Mouse (Mus musculus) WW6 (cell line): Measurements from ENCODE around the gene Lta.
A peak's percentile ranks its signal among the peaks of the same experiment; 100 is the strongest.
"Not testable (repeated sequence)": the region's sequence is repeated elsewhere in the genome, so short reads cannot be mapped to it uniquely, and the experiment has no call there.

Experiments
- DNase-seq: peaks from one replicate; pipeline ENCODE4 v3.0.0-alpha.2; 2013; ENCODE audit warnings: low read depth, low spot score

Gene Lta

DNA sequence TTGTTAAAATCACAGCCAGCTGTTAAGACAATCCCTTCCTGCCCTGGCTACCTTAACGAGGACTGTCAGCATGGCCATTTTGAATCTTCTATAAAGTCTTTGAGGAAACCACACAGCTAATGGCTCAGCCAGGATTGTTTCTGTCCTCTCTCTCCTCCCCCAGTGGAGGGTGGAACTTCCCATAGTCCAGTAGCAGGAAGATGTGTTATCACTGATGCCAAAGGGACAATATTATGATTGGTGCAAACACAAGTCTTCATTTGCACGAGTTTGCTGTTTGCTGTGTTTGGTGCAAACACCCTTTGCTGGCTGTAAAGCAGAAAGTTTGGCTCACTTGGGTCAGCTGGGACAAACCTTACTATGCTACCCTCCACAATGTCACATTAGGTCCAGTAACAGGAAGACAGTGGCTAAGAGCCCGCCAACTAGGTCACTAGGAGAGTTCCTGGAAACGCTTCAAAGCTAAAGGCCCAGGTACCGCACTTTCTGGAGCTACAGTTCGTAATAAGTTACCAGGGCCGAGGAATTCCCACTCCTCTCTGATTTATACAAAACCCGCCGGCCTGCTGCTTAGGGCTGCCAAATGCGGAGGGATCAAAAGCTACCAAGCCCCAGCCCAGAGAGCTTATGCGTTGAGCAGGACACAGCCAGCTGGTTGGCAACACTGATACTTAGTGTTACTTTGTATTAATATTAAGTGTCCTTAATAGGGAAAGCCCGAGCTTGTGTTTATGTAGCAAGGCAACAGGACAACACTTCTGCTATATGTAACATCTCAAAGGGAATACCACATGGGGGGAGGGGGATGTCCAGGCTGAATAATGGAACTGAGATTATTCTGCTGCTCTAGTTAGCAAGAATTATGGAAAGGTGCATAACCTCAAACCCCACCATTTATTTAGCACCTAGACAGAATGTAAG lies 35.5 kb upstream of the Lta start:
- no peak for DNase-seq

- DNase-seq, result no peak
These were observed 34.5 kb upstream of the Lta start for GRCm38 (mm10) chr17:35239700-35240099.

DNA sequence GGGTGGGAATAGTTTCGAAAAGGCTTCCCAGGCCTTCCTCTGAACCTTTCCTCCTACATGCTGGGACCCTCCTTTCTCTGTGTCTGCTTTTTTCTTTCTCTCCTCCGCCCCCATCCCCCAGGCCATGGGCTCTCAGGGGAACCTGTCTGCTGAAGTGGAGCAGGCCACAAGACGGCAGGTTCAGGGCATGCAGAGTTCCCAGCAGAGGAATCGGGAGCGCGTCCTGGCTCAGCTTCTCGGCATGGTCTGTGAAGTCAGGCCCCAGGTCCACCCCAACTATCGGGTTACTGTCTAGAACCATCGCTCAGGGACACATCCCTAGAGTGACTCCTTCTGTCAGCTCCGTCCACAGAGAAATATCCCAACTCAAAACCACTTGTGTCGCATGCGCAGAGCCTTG lies 32.4 kb upstream of the Lta start:
- DNase-seq, result no peak

GRCm38 (mm10) chr17:35236996-35237395 lies 31.8 kb upstream of the Lta start:
- no peak for DNase-seq

DNA sequence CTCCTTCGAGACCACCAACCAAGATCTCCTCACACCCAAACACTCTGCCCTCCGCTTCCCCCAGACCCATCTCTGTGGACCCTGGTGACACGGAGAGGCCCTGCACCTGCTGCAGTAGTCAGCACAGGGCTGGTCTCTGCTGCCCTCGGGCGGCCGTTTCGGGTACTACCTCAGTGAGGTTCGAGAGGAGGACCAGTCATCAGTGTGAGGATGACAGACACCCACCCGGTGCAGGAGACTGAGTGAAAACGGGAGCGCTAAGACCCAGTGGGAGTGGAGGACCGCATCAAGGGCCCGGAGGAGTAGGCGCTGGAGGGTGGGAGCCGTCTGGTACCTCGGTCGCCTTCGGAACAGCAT lies 31.2 kb upstream of the Lta start:
- peak; percentile 75 for DNase-seq

DNA sequence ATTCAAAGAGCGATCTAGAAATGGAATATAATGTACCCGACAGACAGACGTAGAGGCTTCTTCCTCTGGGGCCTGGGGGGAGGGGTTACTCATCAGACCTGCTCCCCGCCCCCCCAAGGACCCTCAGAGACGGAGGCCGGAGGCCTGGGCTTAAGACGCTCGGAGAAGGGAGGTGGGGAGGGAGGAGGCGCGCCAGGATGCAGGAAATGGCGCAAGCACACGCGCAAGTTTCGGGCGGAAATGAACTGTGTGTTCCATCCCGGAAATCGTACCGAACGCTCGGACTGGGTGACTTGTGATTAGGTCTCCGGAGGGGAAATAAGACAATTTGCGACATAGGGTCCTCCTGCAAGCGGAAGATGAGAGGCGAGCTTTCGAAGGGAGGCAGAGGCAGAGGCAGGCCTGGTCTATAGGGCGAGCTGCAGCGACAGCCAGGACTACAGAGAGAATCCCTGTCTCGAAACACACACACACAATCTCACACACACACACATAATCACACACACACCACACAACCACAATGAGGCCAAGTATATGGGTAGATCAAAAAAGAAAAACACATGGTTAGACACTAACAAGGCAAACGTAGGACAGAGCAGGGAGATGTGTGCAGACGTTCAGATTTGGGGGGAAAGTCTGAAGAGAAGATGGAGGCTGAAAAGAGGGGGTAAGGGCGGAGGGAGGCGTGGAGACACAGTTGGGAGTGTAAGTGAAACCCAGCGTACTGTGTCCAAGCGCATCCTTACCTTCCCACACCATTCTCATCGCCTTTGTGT lies 30.7 kb upstream of the Lta start, which contains the start of gene Nfkbil1:
Gene Nfkbil1 (minus strand): TSS at position 179 of the 776 bp plus-strand sequence.
- peak; percentile 83 for DNase-seq

- DNase-seq, result no peak
These were observed 29.8 kb upstream of the Lta start for GRCm38 (mm10) chr17:35234903-35235302.

DNA sequence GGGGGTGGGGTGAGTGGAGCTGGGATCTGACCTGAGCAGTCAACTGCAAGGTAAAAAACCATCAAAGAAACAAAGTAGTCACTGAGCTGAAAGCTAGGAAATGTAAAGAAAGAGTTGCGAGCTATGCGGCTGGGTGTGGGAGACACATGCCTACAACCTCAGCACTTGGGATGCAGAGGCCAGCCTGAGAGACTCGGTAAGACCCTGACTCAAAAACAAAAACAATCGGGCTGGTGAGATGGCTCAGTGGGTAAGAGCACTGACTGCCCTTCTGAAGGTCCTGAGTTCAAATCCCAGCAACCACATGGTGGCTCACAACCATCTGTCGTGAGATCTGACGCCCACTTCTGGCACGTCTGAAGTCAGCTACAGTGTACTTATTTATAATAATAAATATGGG lies 28.9 kb upstream of the Lta start:
- DNase-seq, result not testable (repeated sequence)

- no peak for DNase-seq
These were observed 28.2 kb upstream of the Lta start, which contains the start of gene Atp6v1g2 for GRCm38 (mm10) chr17:35233114-35233980. Gene Atp6v1g2, plus strand, starts transcription at chr17:35233660.

DNA sequence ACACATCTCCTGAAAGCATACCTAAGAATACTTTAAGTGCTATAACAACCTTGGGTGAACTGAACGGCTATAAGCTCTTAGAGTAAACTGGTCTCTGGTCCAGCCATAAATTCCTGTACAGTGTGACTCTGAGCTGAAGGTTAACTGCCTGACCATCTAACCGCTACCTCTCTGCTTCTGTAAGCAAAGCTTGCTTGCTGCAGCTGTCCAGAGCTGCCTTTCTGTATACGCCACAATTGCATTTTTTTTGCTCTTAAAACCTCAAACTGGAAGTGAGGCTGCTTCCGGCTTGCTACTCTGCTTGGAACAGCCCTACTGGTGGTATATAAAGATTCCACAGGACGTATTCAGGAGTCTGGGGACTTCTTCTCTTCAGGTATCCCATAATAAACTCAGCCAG lies 27.5 kb upstream of the Lta start:
- no peak for DNase-seq

DNA sequence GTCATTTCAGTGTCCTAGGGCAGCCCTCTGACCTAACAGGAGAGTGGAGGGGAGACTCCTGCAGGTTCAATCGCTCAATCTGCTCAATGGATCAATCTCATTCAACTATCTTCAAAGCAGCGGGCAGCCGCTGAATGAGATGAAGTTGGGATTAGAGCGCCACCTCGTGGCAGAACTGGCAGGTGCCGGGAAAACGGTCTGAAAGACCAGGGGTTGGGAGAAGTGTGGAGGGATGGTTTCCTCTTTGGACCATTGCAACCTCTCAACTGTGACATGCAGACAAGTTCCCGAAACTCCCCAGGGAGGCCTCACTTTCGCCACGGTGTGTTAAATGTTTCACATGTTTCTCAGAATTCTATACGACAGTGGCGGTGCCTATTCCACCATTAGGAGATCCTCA lies 26.9 kb upstream of the Lta start:
- no peak for DNase-seq

GRCm38 (mm10) chr17:35231022-35231421 lies 25.9 kb upstream of the Lta start:
- DNase-seq, result no peak

DNA sequence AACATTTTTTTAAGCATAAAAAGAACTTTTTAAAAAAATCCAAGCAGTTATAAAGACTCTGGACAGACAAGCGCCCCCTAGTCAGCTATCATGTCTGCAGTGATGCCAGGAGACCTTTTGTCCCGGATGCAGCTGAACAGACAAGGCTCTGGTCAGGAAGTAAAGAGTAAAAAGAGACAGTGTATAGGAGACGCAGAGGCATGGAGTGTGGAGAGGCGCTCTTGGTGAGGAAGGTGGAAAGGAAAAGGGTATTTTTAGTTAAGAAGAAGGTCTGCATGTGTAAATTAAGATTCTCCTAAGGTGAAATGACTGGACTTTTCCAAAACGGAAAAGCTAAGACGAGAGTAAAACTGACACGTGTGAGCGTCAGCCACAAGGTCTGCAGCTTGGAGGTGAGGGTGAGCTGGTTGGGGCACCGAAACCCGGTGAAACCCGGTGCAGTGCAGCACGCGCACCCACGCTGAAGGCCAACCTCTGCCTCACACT lies 21.5 kb upstream of the Lta start:
- no peak for DNase-seq

DNA sequence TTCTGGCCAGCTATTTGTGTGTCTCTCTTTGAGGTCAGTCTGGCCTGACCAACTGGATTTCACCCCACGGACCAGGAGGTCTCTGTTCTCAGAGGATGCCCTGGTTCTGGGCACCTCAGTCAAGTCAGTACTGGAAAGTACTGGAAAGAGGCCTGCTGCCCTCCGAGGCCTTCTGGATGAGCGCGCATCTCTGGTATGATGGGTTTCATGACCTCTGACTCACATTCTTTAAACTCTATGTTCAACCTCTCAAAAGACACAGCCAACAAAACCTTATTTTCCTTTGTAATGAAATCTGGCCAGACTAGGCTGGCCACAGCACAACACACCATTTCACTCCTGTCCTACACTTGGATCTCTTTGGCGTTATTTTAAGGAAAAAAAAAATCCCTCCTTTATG lies 20.3 kb upstream of the Lta start:
- no peak for DNase-seq

DNA sequence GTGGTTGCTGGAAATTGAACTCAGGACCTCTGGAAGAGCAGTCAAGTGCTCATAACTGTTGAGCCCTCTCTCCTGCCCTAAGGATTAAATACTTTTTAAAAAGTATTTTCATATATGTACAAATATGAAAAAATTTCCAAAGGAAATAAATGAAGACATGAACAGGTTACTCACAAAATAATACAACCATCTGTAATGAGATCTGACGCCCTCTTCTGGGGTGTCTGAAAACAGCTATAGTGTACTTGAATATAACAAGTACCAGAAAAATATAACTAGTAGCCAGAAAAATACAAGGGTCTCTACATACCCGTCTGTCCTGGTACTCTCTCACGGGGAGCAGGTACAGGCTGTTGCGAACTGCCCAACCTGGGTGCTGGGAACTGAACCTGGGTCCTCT lies 19.5 kb upstream of the Lta start:
- DNase-seq, result no peak

DNA sequence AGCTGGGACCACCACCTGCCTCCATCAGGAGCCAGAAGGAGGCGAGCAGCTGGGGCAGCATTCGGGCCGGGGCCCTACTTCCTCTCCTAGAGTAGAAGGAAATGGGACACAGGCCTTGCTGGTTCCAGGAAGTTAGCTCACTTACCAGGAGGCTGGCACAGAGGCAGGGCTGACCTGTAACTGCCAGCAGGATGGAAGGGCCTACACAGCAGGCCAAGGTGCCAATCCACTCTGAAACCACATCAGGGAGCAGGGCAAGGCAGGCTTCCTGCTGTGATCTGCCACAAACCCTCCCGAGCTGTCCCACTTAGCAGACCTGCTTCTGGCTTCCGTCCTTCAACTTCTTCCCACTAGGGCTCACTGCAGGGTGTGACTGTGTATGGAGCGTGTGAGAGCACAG lies 17.1 kb upstream of the Lta start:
- DNase-seq, result no peak

- no peak for DNase-seq
These were observed 15.2 kb upstream of the Lta start, which contains the start of gene Gm16181 for GRCm38 (mm10) chr17:35220156-35220952. Gene Gm16181, plus strand, starts transcription at chr17:35220834.

DNA sequence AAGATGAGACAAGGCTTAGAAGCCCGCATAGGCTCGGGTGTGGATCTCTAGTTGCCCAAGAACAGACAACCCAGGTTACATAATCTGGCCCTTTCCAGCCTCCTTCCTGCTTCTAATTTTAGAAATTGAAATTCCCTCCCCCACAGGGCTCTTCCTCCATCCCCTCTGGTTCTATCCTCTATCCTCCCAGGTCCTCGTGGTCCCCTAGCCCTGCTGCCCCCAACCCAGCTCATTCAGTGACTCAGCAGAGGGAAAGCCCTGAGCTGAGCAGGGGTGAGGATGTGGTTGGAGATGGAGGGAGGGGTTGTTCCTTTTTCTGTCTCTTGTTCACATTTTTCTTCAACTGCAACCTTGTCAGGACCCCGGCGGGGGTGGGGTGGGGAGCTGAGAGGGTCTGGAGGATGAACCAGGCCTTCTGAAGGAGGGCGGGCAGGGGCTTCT lies 14.5 kb upstream of the Lta start:
- DNase-seq, result no peak

DNA sequence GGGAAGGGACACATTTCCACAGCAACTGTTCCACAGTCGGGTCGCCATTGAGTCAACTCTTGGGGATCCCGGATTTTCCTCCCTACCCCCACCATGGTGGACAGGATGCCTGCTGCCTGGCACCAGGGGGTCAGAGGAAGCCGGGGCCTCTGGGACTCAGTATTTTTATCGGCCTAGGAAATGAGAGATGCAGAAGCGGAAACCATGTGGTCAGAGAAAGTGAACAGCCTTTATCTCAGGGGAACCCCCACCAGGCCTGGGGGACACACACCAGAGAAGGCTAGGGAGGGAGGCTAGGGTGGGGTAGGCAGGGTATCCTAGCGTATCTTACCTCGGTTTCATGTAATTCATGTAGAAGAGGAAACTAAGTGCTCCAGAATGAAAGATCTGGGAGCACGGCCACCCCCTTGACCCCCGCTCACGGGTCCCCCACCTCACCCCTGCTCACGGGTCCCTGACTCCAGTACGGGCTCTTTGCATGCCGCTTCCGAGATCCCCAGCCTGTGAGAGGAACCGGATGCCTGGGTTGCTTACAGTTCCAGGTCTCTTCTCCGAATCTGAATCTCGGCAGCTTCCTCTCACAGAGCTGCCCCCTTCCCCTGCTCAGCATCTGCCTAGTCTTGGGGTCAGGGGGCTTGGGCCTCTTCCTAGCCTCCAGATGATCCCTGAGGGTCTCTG lies 13.5 kb upstream of the Lta start:
- DNase-seq, result no peak

GRCm38 (mm10) chr17:35213071-35213470 lies 7.9 kb upstream of the Lta start:
- no peak for DNase-seq
